Mouse (Mus musculus): ENCODE measurements at regions not wholly inside any gene's neighbourhood (a gene's known extent, or its start where the extent isn't known, plus 50 kb on each side); places are given as distances from the start of the nearest gene placed in this dataset.

DNA sequence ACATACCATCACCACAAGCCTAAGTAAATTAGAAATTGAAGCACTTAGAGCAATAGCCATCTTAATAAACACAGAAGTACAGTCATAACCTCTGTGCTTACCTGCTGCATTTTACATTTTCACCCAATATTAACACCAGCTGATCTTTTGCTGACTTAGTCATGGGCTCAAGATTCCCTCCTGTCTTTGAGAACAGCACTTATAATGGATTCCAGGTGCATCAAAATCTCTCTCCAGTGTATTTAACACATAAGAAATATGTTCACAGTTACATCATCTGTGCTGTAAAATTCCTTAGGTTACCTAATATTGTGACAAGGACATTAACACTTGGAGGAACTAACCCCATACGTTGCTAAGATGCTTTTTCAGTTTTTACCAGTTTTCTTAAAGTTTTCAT, 849.1 kb downstream of the Stpg2 start:
- TF ChIP-seq MAX (IDR thresholded peaks at IDR 0.05; ENCODE audit: low read length): no peak
- TF ChIP-seq POLR2A (IDR thresholded peaks at IDR 0.05; ENCODE audit: low read depth, low read length): no peak
- no peak for TF ChIP-seq CTCF (conservative IDR thresholded peaks at IDR 0.05 in 1 of 2, IDR thresholded peaks at IDR 0.05 in 1 of 2; ENCODE audit: low read depth in 2 of 2, low read length in 2 of 2)
- no peak for TF ChIP-seq CHD1 (IDR thresholded peaks at IDR 0.05; ENCODE audit: low read depth, low read length)
- TF ChIP-seq MXI1 (IDR thresholded peaks at IDR 0.05; ENCODE audit: low read depth, low read length): no peak
- TF ChIP-seq KAT2A (IDR thresholded peaks at IDR 0.05; ENCODE audit: insufficient replicate concordance, low read length): no peak
- no peak for TF ChIP-seq SMC3 (IDR thresholded peaks at IDR 0.05; ENCODE audit: low read depth, low read length)
- TF ChIP-seq USF1 (IDR thresholded peaks at IDR 0.05; ENCODE audit: low read depth, low read length): no peak
- no peak for TF ChIP-seq MAFK (IDR thresholded peaks at IDR 0.05; ENCODE audit: insufficient replicate concordance, low read length)
- TF ChIP-seq ETS1 (conservative IDR thresholded peaks at IDR 0.05; ENCODE audit: low read depth, low read length): no peak
- no peak for TF ChIP-seq RAD21 (IDR thresholded peaks at IDR 0.05; ENCODE audit: low read depth, low read length)

Measured in CH12.LX (cell line).